Mouse (Mus musculus): ENCODE data around the gene Morc2a.

DNA sequence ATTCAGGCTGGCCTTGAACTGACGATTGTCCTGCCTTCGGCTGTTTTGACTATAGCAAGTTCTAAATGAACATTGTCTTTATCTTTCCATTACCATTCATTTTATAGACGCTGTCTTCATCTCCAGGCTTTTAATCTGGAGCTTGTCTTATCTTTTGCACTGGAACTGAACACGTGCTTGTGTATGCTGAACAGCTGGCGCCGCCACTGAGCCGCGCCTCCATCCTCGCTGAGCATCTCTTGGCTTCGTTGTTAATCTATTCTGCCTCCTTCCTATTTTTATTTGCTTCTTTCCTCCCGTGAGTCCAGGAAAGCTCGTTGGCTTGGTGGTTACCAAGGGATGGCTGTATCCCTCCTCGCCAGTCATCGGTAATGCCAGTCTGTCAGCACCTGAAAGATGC lies 61.2 kb downstream of the Morc2a start:
- TF ChIP-seq CTCF (IDR thresholded peaks at IDR 0.05; ENCODE audit: borderline replicate concordance, control insufficient read depth, extremely low read depth, insufficient read depth, low read length, poor library complexity) = no peak
- TF ChIP-seq POLR2A (IDR thresholded peaks at IDR 0.05; ENCODE audit: control insufficient read depth, extremely low read depth, insufficient read depth, low read length, poor library complexity) = no peak
